Mouse (Mus musculus): ENCODE measurements at regions not wholly inside any gene's neighbourhood (a gene's known extent, or its start where the extent isn't known, plus 50 kb on each side); places are given as distances from the start of the nearest gene placed in this dataset.

DNA sequence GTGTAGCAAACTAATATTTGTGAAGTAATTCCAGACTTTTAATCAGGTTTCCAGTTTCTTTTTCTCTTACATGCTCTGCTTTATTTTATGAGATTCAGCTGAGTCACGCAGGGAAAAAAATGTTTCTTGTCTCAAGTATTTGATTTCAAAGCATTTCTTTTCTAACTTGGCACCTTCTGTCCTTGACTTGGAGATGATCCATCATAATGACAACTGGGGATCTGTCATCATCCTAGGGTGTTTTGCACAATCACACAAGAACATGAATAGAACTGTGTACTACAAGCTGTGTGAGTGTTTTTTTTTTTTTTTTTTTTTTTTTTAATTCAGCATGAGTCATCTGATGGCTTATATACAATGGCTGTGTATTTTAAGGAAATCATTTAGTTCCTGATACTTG lies 1022.0 kb upstream of the Flrt2 start:
- TF ChIP-seq MYC (IDR thresholded peaks at IDR 0.05; ENCODE audit: low read depth, low read length): no peak
- TF ChIP-seq UBTF (IDR thresholded peaks at IDR 0.05; ENCODE audit: low read depth, low read length): no peak
- no peak for TF ChIP-seq JUN (IDR thresholded peaks at IDR 0.05; ENCODE audit: insufficient read depth, low read depth, low read length)
- TF ChIP-seq TCF12 (IDR thresholded peaks at IDR 0.05; ENCODE audit: low read depth, low read length): no peak
- TF ChIP-seq ZC3H11A (IDR thresholded peaks at IDR 0.05; ENCODE audit: low read depth, low read length): no peak
- TF ChIP-seq KAT2A (IDR thresholded peaks at IDR 0.05; ENCODE audit: insufficient replicate concordance, low read length): no peak
- no peak for TF ChIP-seq TBP (conservative IDR thresholded peaks at IDR 0.05; ENCODE audit: low read depth, low read length)
- TF ChIP-seq CHD1 (IDR thresholded peaks at IDR 0.05; ENCODE audit: low read depth, low read length): no peak
- TF ChIP-seq E2F4 (IDR thresholded peaks at IDR 0.05; ENCODE audit: insufficient replicate concordance, low read depth, low read length): no peak
- no peak for TF ChIP-seq RCOR1 (conservative IDR thresholded peaks at IDR 0.05; ENCODE audit: low read depth, low read length)
- TF ChIP-seq USF1 (IDR thresholded peaks at IDR 0.05; ENCODE audit: low read depth, low read length): no peak
- TF ChIP-seq JUND (conservative IDR thresholded peaks at IDR 0.05; ENCODE audit: low read depth, low read length): no peak
- TF ChIP-seq POLR2A (IDR thresholded peaks at IDR 0.05; ENCODE audit: low read depth, low read length): no peak
- Histone ChIP-seq H3K9ac (ENCODE audit: insufficient read depth, low read depth) (no peak overlapping the region), H3K79me2 (replicated peaks; ENCODE audit: control insufficient read depth, extremely low read depth, insufficient read depth, poor library complexity, severe bottlenecking) (no peaks in the 10 kb centered on the region), H3K27ac (ENCODE audit: insufficient read depth, low read depth) (no peak overlapping the region), H3K27me3 (replicated peaks) (no peaks in the 10 kb centered on the region), H3K4me1 (ENCODE audit: control insufficient read depth in 1 of 2, insufficient read depth in 2 of 2) (no peaks in the 10 kb centered on the region), H3K36me3 (replicated peaks in 1 of 2; ENCODE audit: control insufficient read depth in 1 of 2, insufficient read depth in 1 of 2, low read length in 1 of 2) (no peaks in the 10 kb centered on the region), H3K4me3 (replicated peaks in 1 of 3; ENCODE audit: low read depth in 2 of 3, low read length in 2 of 3, poor library complexity in 1 of 3) (no peak overlapping the region), H3K9me3 (replicated peaks; ENCODE audit: low read length) (peaks cover 22% of the 10 kb centered on the region), H3K4me2 (ENCODE audit: insufficient read depth, low read depth, poor library complexity, severe bottlenecking) (no peak overlapping the region)
- no peak for DNase-seq (ENCODE audit: extremely low read depth)
- dilution Hi-C loops (cut with MboI; ENCODE audit: extremely low pct_ligation_motif_present, extremely low pct_unique_long_range_greater_than_20kb, low sequenced_read_pairs) (no loop called here), in situ Hi-C loops (cut with MboI; ENCODE audit: low pct_ligation_motif_present, low pct_unique_long_range_greater_than_20kb, low sequenced_read_pairs) (no loop called here)

DNA sequence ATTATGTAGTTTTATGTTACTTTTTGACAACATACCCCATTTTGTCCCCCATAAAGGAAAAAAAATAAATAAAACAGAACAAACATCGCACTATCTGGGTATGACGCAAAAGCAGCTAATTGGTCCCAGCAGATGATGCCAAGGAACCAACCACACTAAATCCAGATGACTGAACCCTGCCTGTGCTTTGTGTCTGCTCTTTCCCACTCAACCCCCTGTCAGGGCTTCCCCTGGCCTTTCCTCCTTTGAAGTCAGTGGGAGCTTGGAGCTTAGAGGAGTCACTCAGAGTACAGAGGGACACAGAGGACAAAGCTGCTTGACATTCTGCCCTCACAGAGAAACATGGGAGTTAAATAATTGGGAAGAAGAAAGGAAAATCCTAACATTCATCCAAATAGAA lies 1017.1 kb upstream of the Flrt2 start:
- Histone ChIP-seq H3K4me1 (ENCODE audit: control insufficient read depth in 1 of 2, insufficient read depth in 2 of 2) (no peaks in the 10 kb centered on the region), H3K9ac (ENCODE audit: insufficient read depth, low read depth) (no peak overlapping the region)
- dilution Hi-C loops (cut with MboI; ENCODE audit: extremely low pct_ligation_motif_present, extremely low pct_unique_long_range_greater_than_20kb, low sequenced_read_pairs): no loop called here

More for the DNA sequence above, 1017.1 kb upstream of the Flrt2 start:
- in situ Hi-C loops (cut with MboI; ENCODE audit: low pct_ligation_motif_present, low pct_unique_long_range_greater_than_20kb, low sequenced_read_pairs): no loop called here
- Histone ChIP-seq H3K36me3 (replicated peaks in 1 of 2; ENCODE audit: control insufficient read depth in 1 of 2, insufficient read depth in 1 of 2, low read length in 1 of 2) (no peaks in the 10 kb centered on the region), H3K4me2 (ENCODE audit: insufficient read depth, low read depth, poor library complexity, severe bottlenecking) (no peak overlapping the region), H3K9me3 (replicated peaks; ENCODE audit: low read length) (peaks cover 21% of the 10 kb centered on the region), H3K4me3 (replicated peaks in 1 of 3; ENCODE audit: low read depth in 2 of 3, low read length in 2 of 3, poor library complexity in 1 of 3) (no peak overlapping the region), H3K79me2 (replicated peaks; ENCODE audit: control insufficient read depth, extremely low read depth, insufficient read depth, poor library complexity, severe bottlenecking) (no peaks in the 10 kb centered on the region), H3K27ac (ENCODE audit: insufficient read depth, low read depth) (no peak overlapping the region), H3K27me3 (replicated peaks) (no peaks in the 10 kb centered on the region)
- TF ChIP-seq ETS1 (conservative IDR thresholded peaks at IDR 0.05; ENCODE audit: low read depth, low read length) (no peak), PAX5 (IDR thresholded peaks at IDR 0.05; ENCODE audit: low read length) (no peak), USF2 (conservative IDR thresholded peaks at IDR 0.05; ENCODE audit: low read depth, low read length) (no peak), MXI1 (IDR thresholded peaks at IDR 0.05; ENCODE audit: low read depth, low read length) (no peak), JUND (conservative IDR thresholded peaks at IDR 0.05; ENCODE audit: low read depth, low read length) (no peak), EP300 (IDR thresholded peaks at IDR 0.05; ENCODE audit: low read length) (no peak), POLR2AphosphoS2 (IDR thresholded peaks at IDR 0.05; ENCODE audit: low read depth, low read length) (no peak), MYC (IDR thresholded peaks at IDR 0.05; ENCODE audit: low read depth, low read length) (no peak), CHD2 (IDR thresholded peaks at IDR 0.05; ENCODE audit: low read length) (no peak), KAT2A (IDR thresholded peaks at IDR 0.05; ENCODE audit: insufficient replicate concordance, low read length) (no peak), RAD21 (IDR thresholded peaks at IDR 0.05; ENCODE audit: low read depth, low read length) (no peak), USF1 (IDR thresholded peaks at IDR 0.05; ENCODE audit: low read depth, low read length) (no peak), UBTF (IDR thresholded peaks at IDR 0.05; ENCODE audit: low read depth, low read length) (no peak), ZC3H11A (IDR thresholded peaks at IDR 0.05; ENCODE audit: low read depth, low read length) (no peak), JUN (IDR thresholded peaks at IDR 0.05; ENCODE audit: insufficient read depth, low read depth, low read length) (no peak), MAX (IDR thresholded peaks at IDR 0.05; ENCODE audit: low read length) (no peak), ZKSCAN1 (IDR thresholded peaks at IDR 0.05; ENCODE audit: borderline replicate concordance, low read depth, low read length) (no peak)
- DNase-seq (ENCODE audit: extremely low read depth): no peak
